Mouse (Mus musculus) hindbrain, embryonic 11.5 days (tissue): ENCODE data around the gene Aak1. TPM values are rescaled to one million over a fixed set of nuclear protein-coding genes. Genes with fewer than 3 reads are reported as not detected.
A peak's percentile ranks its signal among the peaks of the same experiment; 100 is the strongest.

Source experiments
- ATAC-seq: fragments of 200-750 bp; cut with Nextera tagmentation; 2 replicates; pipeline ENCODE4 v1.8.0; 2017; ENCODE audit warnings: mild to moderate bottlenecking, moderate TSS enrichment, moderate library complexity; ENCODE audit not compliant: low FRiP score
- DNase-seq: peaks from one replicate; pipeline ENCODE4 v3.0.0-alpha.2; 2015; ENCODE audit warnings: low spot score
- H3K27ac ChIP-seq: fragments of 300-500 bp; sonication (generic); 2 replicates; pipeline ENCODE4 v1.5.1; 2014; ENCODE audit warnings: mild to moderate bottlenecking, low read depth, low read length
- H3K27me3 ChIP-seq: fragments of 300-500 bp; sonication (generic); 2 replicates; pipeline ENCODE4 v1.6.1; 2014; ENCODE audit warnings: mild to moderate bottlenecking, low read length, moderate library complexity, mixed read lengths; ENCODE audit not compliant: control insufficient read depth, insufficient read depth
- H3K36me3 ChIP-seq: fragments of 300-500 bp; sonication (generic); 2 replicates; pipeline ENCODE4 v1.6.1; 2014; ENCODE audit warnings: mild to moderate bottlenecking, low read length, moderate library complexity, mixed read lengths; ENCODE audit not compliant: control insufficient read depth, insufficient read depth
- H3K4me1 ChIP-seq: fragments of 300-500 bp; sonication (generic); replicated peaks from 2 replicates; pipeline ENCODE4 v1.6.1; 2014; ENCODE audit warnings: low read length, mixed read lengths; ENCODE audit not compliant: control insufficient read depth, insufficient read depth
- H3K4me2 ChIP-seq: fragments of 300-500 bp; sonication (generic); replicated peaks from 2 replicates; pipeline ENCODE4 v1.6.1; 2014; ENCODE audit warnings: mild to moderate bottlenecking, low read depth, low read length
- H3K4me3 ChIP-seq: fragments of 300-500 bp; sonication (generic); 2 replicates; pipeline ENCODE4 v1.5.1; 2014; ENCODE audit warnings: low read depth, low read length
- H3K9ac ChIP-seq: fragments of 300-500 bp; sonication (generic); 2 replicates; pipeline ENCODE4 v1.6.1; 2014; ENCODE audit warnings: low read depth, low read length
- H3K9me3 ChIP-seq: fragments of 300-500 bp; sonication (generic); 2 replicates; pipeline ENCODE4 v1.6.1; 2016; ENCODE audit warnings: low read length; ENCODE audit not compliant: control insufficient read depth
- WGBS: fragments of 180-500 bp; shearing (Covaris S2); extraction: QIAGEN DNeasy Blood & Tissue Kit; methylation state at CpG from one replicate; pipeline ENCODE4 v1.1.7; 2014; 5-methylcytosine and 5-hydroxymethylcytosine counted together
- polyA plus RNA-seq: library from polyadenylated mRNA; unstranded; fragments of >200 nt; fragmentation: Nextera tagmentation; extraction: Ambion mirVana; gene quantifications from 2 replicates; pipeline ENCODE4 v1.2.1, GENCODE M21; 2014

Aak1 gene
- polyA plus RNA-seq, 1 experiment from 2014 or later: 33.0 TPM

DNA sequence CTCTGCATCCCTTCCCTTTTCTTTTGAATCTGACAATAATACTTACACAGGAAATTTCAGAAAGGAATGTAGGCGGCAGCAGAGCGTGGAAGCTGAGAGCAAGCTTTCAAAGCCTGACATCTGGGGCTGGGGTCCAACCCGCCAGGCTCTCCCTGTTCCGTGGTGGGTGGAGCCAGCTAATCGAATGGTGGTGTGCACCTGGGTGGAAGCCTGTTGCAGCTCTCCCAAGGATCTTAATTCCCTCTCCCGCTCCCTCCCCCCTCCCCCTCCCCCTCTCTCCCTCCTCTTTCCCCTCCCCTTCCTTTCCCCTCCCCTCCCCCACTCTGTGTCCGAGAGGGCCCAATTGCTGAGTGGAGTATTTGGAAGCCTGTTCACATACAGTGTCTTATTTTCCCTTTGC lies 33.9 kb upstream of the Aak1 start:
- no peaks in the 10 kb centered on the region for H3K9me3 ChIP-seq
- no peak overlapping the region for H3K9ac ChIP-seq
- H3K4me3 ChIP-seq: no peak overlapping the region
- H3K36me3 ChIP-seq: no peaks in the 10 kb centered on the region
- no peaks in the 10 kb centered on the region for H3K27me3 ChIP-seq
- DNase-seq (peak; percentile 30), ATAC-seq (no peak)
- no peak overlapping the region for H3K27ac ChIP-seq
- H3K4me1 ChIP-seq: no peaks in the 10 kb centered on the region
- no peak overlapping the region; the same call in 1 of the 2 replicates for H3K4me2 ChIP-seq
- WGBS: 7% methylated on average over 7 of the region's 7 CpGs

DNA sequence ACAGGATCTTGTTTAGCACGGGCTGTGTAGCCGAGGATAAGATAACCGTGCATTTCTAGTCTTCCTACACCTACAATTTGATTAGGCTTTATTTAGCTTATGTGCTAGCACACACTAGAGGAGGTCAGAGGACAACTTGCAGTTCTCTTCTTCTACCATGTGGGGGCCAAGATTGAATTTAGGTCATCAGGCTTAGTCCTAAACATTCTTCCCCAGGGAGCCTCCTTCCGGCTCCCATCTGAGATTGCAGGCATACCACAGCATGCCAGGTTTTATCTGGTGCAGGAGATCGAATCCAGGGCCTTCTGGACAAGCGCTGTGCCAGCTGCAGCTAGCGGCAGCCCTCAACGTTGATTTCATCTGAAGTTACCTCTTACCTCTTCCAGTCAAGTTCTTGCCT lies 32.7 kb upstream of the Aak1 start:
- H3K9ac ChIP-seq: no peak overlapping the region
- ATAC-seq (no peak), DNase-seq (peak; percentile 67)
- 19% methylated on average over 8 of the region's 8 CpGs for WGBS
- H3K27me3 ChIP-seq: no peaks in the 10 kb centered on the region
- H3K36me3 ChIP-seq: no peaks in the 10 kb centered on the region
- no peak overlapping the region for H3K27ac ChIP-seq
- no peaks in the 10 kb centered on the region for H3K9me3 ChIP-seq
- H3K4me3 ChIP-seq: no peak overlapping the region
- no peak overlapping the region for H3K4me2 ChIP-seq
- no peaks in the 10 kb centered on the region for H3K4me1 ChIP-seq

DNA sequence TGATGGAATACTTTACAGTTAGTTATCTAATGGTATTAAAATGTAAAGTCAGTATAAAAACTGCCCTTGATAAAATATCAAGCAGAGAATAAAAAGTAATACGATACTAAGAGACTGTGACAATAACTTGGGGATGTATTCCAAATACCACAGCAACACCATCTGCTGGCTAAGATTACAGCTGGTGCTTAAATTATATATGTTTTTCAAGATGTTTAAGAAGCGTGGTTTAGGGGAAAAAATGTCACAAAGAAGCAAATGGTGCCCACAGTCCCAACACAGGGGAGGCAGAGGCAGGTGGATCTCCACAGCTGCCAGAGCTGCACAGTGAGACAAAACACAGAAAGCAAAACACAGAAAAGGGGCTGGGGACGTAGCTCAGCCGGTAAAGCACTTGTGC lies 30.4 kb upstream of the Aak1 start:
- 73% methylated on average over 4 of the region's 4 CpGs for WGBS
- H3K4me1 ChIP-seq: peaks cover 3% of the 10 kb centered on the region; the same call in 1 of the 2 replicates
- no peak overlapping the region for H3K9ac ChIP-seq
- no peak overlapping the region for H3K4me3 ChIP-seq
- DNase-seq (no peak), ATAC-seq (no peak)
- no peak overlapping the region for H3K4me2 ChIP-seq
- no peaks in the 10 kb centered on the region for H3K36me3 ChIP-seq
- H3K9me3 ChIP-seq: no peaks in the 10 kb centered on the region
- H3K27me3 ChIP-seq: no peaks in the 10 kb centered on the region; the same call in 1 of the 2 replicates
- H3K27ac ChIP-seq: no peak overlapping the region

DNA sequence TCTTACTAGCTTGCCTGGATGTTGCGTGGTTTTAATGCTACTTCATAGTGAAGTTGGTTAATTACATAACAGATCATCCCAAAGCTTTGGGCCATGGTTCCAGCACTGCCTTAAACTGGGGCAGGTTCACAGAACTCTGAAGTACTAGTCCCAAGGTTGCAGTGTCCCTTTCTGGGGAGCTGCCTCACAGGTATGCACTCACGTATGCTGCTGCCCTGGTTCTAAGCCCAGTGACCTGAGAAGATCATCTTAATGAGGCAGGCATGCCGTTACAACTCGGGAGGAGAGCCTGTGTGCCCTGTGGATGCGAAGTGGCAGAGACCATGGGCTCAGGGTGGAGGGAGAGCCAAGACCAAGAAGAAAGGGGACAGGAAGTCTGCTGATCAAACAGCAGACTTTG lies 29.4 kb upstream of the Aak1 start:
- DNase-seq (no peak), ATAC-seq (no peak)
- Histone ChIP-seq H3K4me1 (peaks cover 3% of the 10 kb centered on the region; the same call in 1 of the 2 replicates), H3K4me2 (no peak overlapping the region), H3K4me3 (no peak overlapping the region), H3K27ac (no peak overlapping the region), H3K36me3 (no peaks in the 10 kb centered on the region), H3K9ac (no peak overlapping the region), H3K9me3 (no peaks in the 10 kb centered on the region), H3K27me3 (no peaks in the 10 kb centered on the region; the same call in 1 of the 2 replicates)
- 83% methylated on average over 5 of the region's 5 CpGs for WGBS

DNA sequence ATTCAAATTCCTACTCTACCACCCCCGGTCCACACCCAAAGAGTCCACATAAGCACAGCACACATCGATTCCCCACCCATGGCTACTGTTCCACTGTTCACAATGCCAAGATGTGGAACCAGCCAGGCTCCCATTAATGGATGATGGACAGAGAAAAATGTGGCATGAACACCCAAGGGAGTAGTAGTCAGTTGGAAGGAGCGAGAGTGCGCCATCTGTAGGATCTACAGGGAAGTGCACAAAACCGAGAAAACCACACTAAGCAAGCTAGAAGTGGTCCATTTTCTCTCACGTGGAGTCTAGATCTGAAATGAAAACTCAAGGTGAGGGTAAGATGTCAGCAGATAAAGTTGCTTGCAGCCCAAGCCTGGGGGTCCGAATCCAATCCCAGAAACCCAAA lies 28.6 kb upstream of the Aak1 start:
- H3K4me1 ChIP-seq: peaks cover 3% of the 10 kb centered on the region; the same call in 1 of the 2 replicates
- H3K9ac ChIP-seq: no peak overlapping the region
- H3K36me3 ChIP-seq: no peaks in the 10 kb centered on the region
- no peak overlapping the region for H3K27ac ChIP-seq
- no peaks in the 10 kb centered on the region; the same call in 1 of the 2 replicates for H3K27me3 ChIP-seq
- 62% methylated on average over 7 of the region's 7 CpGs for WGBS
- no peak overlapping the region for H3K4me3 ChIP-seq
- no peaks in the 10 kb centered on the region for H3K9me3 ChIP-seq
- DNase-seq (peak; percentile 35), ATAC-seq (no peak)
- H3K4me2 ChIP-seq: no peak overlapping the region

DNA sequence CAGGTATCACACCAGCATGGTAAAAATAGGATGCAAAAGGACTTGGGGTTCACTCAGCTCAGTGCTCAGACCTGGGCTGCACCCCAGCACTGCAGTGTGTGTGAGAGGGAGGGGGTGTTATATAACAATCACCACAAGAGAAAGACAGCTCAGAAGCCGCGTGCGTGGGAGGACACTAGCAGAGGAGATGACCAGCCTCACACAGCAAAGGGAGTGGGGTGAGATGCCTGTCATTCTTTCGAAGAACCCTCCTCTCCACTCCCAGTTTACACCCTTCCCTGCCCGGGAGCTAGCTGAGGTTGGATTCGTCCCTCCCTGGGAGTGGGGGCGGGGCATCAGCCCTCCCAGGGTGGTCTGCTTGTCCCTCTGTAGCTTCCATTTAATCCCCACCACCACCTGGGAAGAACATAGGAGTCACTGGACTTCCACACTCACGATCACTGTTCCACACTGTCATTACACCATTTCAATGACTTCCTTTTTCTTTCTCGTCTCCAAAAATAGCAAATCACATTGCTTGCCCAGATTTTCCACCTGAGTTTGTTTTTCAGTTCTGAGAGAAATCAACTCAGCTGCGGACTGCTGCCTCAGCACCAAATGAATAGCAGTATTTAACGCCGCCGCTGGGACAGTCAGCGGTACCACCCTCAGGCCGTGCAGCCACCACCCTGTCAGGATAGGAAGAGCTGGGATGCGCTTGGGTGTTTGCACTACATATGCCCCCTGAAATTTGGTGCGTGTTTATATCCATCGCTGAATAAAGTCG lies 26.8 kb upstream of the Aak1 start:
- Histone ChIP-seq H3K36me3 (no peaks in the 10 kb centered on the region), H3K4me2 (peak overlapping the region; percentile 27; the same call in 1 of the 2 replicates), H3K4me1 (peaks cover 3% of the 10 kb centered on the region; the same call in 1 of the 2 replicates), H3K27me3 (no peaks in the 10 kb centered on the region; the same call in 1 of the 2 replicates), H3K4me3 (no peak overlapping the region), H3K27ac (no peak overlapping the region), H3K9me3 (no peaks in the 10 kb centered on the region), H3K9ac (peak overlapping the region; percentile 36; the same call in 1 of the 2 replicates)
- 5% methylated on average over 19 of the region's 19 CpGs for WGBS
- peak; percentile 28 for DNase-seq
- no peak for ATAC-seq

DNA sequence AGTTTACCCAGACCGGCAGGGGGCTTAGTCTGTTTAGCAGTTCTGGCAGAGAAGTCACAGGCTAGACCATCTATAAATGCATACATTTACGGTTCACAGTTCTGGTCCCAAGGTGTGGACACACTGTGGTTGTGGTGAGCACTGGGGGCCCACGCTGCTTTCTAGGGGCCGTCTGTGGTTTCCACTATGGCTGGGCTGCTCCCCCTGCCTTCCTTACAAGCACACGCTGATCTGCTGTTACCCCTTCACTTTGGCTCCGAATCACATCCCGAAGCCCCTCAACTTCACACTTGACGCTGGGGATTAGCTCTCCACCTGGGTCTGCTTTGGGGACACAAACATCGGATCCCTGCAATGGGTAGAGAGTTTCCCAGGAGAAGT lies 26.3 kb upstream of the Aak1 start:
- Histone ChIP-seq H3K4me3 (no peak overlapping the region), H3K27ac (no peak overlapping the region), H3K36me3 (no peaks in the 10 kb centered on the region), H3K27me3 (no peaks in the 10 kb centered on the region; the same call in 1 of the 2 replicates), H3K9ac (no peak overlapping the region), H3K9me3 (no peaks in the 10 kb centered on the region), H3K4me2 (no peak overlapping the region), H3K4me1 (peaks cover 3% of the 10 kb centered on the region; the same call in 1 of the 2 replicates)
- no peak for ATAC-seq
- no peak for DNase-seq
- 33% methylated on average over 9 of the region's 9 CpGs for WGBS

DNA sequence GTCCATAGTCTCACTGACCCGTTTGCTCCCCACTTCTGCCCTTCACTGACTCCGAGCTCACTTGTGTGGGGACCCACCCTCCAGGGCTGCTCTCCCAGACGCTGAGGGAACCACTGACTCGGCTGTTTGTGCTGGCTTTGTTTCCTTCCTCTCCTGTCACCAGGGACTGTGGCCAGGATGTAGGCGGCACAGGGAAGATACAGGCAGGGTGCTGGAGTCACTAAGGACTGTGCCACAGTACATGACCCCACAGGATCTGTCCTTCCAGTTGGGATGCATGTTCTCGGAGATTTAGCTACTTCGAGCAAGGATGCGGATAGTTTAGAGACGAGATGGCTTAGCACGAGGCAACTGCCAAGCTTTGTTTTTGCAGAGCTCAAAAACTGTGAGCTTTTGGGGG lies 25.5 kb upstream of the Aak1 start:
- Histone ChIP-seq H3K27ac (no peak overlapping the region), H3K4me2 (no peak overlapping the region), H3K9me3 (no peaks in the 10 kb centered on the region), H3K4me3 (no peak overlapping the region), H3K27me3 (no peaks in the 10 kb centered on the region; the same call in 1 of the 2 replicates), H3K4me1 (peaks cover 3% of the 10 kb centered on the region; the same call in 1 of the 2 replicates), H3K36me3 (no peaks in the 10 kb centered on the region), H3K9ac (no peak overlapping the region)
- DNase-seq: no peak
- WGBS: 39% methylated on average over 10 of the region's 10 CpGs
- ATAC-seq: no peak

DNA sequence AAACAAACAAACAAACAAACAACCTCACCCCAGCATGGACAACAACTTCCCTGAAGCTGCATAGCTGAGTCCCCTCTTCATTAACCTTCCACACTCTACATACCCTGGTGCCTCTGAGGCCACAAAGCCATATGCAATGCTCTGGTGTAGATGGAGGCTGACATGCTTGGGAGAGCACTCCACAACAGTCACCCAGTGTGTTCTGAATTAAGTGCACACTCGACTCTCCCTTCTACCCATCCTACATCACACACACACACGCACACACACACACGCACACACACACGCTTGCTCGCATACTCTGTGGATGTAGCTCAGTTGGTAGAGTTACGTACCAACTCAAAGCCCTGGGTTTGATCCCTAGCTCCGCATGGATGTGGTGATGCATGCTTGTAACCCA lies 24.9 kb upstream of the Aak1 start:
- Histone ChIP-seq H3K4me3 (no peak overlapping the region), H3K9ac (no peak overlapping the region), H3K4me1 (peaks cover 3% of the 10 kb centered on the region; the same call in 1 of the 2 replicates), H3K27me3 (no peaks in the 10 kb centered on the region; the same call in 1 of the 2 replicates), H3K36me3 (no peaks in the 10 kb centered on the region), H3K9me3 (no peaks in the 10 kb centered on the region), H3K27ac (no peak overlapping the region), H3K4me2 (no peak overlapping the region)
- DNase-seq (no peak), ATAC-seq (no peak)
- 94% methylated on average over 7 of the region's 7 CpGs for WGBS
